Mouse (Mus musculus) bone marrow macrophage, adult 2 months (primary cell): ENCODE results near the gene Tmem115. TPM values are rescaled to one million over a fixed set of nuclear protein-coding genes. Genes with fewer than 3 reads are reported as not detected.

Experiments used
- H3K27ac ChIP-seq: 2 replicates; pipeline ENCODE4 v1.5.1; 2012; ENCODE audit warnings: low read depth, low read length; ENCODE audit not compliant: insufficient read depth
- H3K4me1 ChIP-seq: 2 replicates; pipeline ENCODE4 v1.6.1; 2012; ENCODE audit warnings: low read length; ENCODE audit not compliant: control insufficient read depth, insufficient read depth
- H3K4me3 ChIP-seq: 2 replicates; pipeline ENCODE4 v1.5.1; 2012; ENCODE audit warnings: mild to moderate bottlenecking, low read length, moderate library complexity; ENCODE audit not compliant: insufficient read depth
- CTCF ChIP-seq: IDR thresholded peaks from 2 replicates; pipeline ENCODE4 v1.5.1; 2012; ENCODE audit warnings: low read depth, mild to moderate bottlenecking, low read length, moderate library complexity
- POLR2A ChIP-seq: IDR thresholded peaks from 2 replicates; pipeline ENCODE4 v1.6.1; 2012; ENCODE audit warnings: mild to moderate bottlenecking, low read depth, low read length, borderline replicate concordance
- polyA plus RNA-seq: library from polyadenylated mRNA; stranded (reverse); fragments of >200 nt; gene quantifications from 2 replicates; pipeline ENCODE4 v1.2.4, GENCODE M21; 2012; ENCODE audit not compliant: missing spikeins, insufficient read depth, insufficient read length

The Tmem115 gene
- polyA plus RNA-seq, 1 experiment: 20.9 TPM

DNA sequence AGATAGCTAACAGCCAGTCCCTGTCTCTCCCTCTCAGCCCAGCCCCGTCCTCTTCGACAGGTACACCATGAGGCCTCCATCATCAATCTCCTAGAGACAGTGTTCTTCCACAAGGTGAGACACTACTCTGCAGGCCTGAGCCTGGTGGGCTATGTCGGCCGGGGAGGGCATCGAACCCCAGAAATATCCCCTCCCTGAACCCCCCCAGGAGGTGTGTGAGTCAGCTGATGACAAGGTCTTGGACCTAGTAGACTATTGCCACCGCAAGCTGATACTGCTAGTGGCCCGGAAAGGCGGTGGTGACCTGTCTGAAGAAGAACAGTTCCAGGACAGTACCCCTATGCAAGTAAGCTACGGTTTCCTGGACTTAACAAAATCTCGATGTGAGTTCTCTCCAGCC is 15.1 kb downstream of the Tmem115 start:
- no peak overlapping the region for H3K27ac ChIP-seq
- H3K4me1 ChIP-seq: peaks cover 34% of the 10 kb centered on the region
- no peak overlapping the region for H3K4me3 ChIP-seq
- TF ChIP-seq POLR2A (no peak), CTCF (no peak)

- H3K4me3 ChIP-seq: no peak overlapping the region
- no peak overlapping the region for H3K27ac ChIP-seq
- TF ChIP-seq CTCF (no peak), POLR2A (no peak)
- H3K4me1 ChIP-seq: peaks cover 34% of the 10 kb centered on the region
Measured at GRCm38 (mm10) chr9:107549297-107550074, 15.7 kb downstream of the Tmem115 start.

- Histone ChIP-seq H3K4me3 (no peak overlapping the region), H3K4me1 (peaks cover 34% of the 10 kb centered on the region), H3K27ac (no peak overlapping the region)
- TF ChIP-seq POLR2A (no peak), CTCF (no peak)
Measured at GRCm38 (mm10) chr9:107550491-107551116, 16.9 kb downstream of the Tmem115 start.

DNA sequence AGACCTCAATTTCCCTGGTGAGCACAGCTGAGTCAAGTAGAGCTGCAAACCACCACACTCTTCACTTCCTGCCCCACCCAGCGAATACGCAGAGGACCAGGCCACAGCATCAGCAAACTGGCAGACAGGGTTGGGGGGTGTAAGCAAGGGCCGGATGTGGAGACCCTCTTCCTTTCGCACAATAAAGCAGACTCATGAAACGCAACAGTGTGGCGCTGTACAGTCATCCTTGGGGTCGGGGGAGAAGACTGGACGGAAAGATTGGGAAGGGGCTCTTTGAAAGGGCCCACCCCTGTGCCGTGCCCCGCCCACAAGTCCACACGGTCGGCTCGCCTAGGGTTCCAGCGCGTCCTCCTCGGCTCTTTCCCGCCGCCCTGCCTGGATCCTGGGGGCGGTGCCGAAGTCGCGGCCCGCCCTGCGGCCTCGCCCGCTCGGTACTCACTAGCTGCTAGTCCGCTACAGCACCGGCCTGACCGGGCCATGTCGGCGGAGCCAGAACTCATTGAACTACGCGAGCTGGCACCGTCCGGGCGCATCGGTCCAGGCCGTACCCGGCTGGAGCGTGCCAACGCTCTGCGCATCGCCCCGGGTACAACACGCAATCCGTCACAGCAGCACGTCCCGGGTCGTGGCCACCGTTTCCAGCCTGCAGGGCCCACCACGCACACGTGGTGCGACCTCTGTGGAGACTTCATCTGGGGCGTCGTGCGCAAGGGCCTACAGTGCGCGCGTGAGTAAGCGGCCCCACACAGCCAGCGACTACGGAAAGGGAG is 17.6 kb downstream of the Tmem115 start, which contains the start of gene Rassf1:
Rassf1 (plus strand) TSS at position 439 of the 773 bp plus-strand sequence.
- TF ChIP-seq POLR2A (no peak), CTCF (no peak)
- H3K4me3 ChIP-seq: peak within 1 kb of the TSS; percentile 63
- H3K4me1 ChIP-seq: peaks cover 34% of the 10 kb centered on the region
- H3K27ac ChIP-seq: no peak within 1 kb of the TSS

GRCm38 (mm10) chr9:107551890-107552355 is 18.2 kb downstream of the Tmem115 start:
- no peak overlapping the region for H3K27ac ChIP-seq
- peak overlapping the region; percentile 63 for H3K4me3 ChIP-seq
- TF ChIP-seq CTCF (no peak), POLR2A (no peak)

GRCm38 (mm10) chr9:107552690-107553393 is 19.1 kb downstream of the Tmem115 start:
- TF ChIP-seq POLR2A (no peak), CTCF (no peak)
- no peak overlapping the region for H3K27ac ChIP-seq
- H3K4me1 ChIP-seq: peaks cover 35% of the 10 kb centered on the region
- no peak overlapping the region for H3K4me3 ChIP-seq

More at GRCm38 (mm10) chr9:107551890-107552355, 18.2 kb downstream of the Tmem115 start:
- H3K4me1 ChIP-seq: peaks cover 35% of the 10 kb centered on the region

- TF ChIP-seq POLR2A (no peak), CTCF (no peak)
- Histone ChIP-seq H3K4me1 (peaks cover 28% of the 10 kb centered on the region), H3K27ac (peak overlapping the region; percentile 33), H3K4me3 (peak overlapping the region; percentile 76)
Measured at GRCm38 (mm10) chr9:107553541-107554318, 20.0 kb downstream of the Tmem115 start.

DNA sequence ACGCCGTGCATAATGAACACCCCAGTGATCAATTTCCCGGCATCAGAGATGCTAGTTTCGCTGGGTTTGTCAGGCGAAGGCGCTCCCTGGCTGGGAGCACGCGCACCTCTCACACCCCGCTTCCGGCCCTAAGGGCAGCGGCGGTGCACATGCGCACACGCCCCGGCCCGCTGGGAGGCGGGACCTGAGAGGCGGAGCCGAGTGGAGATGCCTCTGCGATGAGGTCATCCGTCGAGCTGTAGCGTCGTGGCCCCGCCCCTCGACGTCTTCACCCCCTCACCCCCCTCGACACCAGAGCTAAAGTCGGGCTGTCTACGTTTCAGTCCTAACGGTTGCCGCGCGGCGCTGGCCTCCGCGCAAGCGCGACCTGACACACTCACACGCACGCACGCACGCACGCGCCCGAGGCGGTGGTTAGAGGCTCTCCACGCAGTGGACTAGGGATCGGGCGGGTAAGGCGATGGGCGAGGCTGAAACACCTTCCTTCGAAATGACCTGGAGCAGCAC is 20.6 kb downstream of the Tmem115 start:
- TF ChIP-seq CTCF (no peak), POLR2A (peak; percentile 45; the same call in 1 of the 2 replicates)
- H3K4me1 ChIP-seq: peaks cover 28% of the 10 kb centered on the region
- peak overlapping the region; percentile 95 for H3K27ac ChIP-seq
- H3K4me3 ChIP-seq: peak overlapping the region; percentile 83
